Mouse (Mus musculus): ENCODE data around the gene Entpd5.

DNA sequence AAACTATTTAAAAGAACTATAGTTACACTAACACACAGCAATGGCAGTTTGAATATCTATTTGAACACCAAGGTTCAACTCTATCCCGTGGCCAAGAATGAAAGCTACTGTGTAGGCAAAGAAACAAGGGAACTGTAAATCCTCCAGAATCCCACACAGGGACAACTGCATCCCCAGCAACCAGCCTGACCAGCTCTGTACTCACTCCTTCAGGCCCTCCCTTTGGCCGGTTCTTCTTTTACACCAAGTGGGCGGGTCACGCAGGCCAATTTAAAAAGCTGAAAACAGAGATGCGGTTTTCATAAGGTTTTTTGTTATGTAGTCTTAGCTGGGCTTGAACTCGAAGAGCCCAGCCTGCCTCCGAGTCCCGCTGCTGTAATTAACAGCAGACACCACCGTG lies 9.7 kb downstream of the Entpd5 start:
- TF ChIP-seq CTCF (IDR thresholded peaks at IDR 0.05; ENCODE audit: low read depth) (no peak), EP300 (optimal IDR thresholded peaks at IDR 0.05) (no peak)

Measured in stomach, postnatal 0 days (tissue).